Mouse (Mus musculus): ENCODE data around the gene Crybg2.

GRCm38 (mm10) chr4:134117012-134117411 lies 56.4 kb downstream of the Crybg2 start:
- TF ChIP-seq POLR2A (IDR thresholded peaks at IDR 0.05; ENCODE audit: extremely low read depth, insufficient read depth, low read length) (no peak), CTCF (IDR thresholded peaks at IDR 0.05; ENCODE audit: extremely low read depth, insufficient read depth, low read length) (no peak)

All from cortical plate, adult 2 months (tissue).